Mouse (Mus musculus) thymus, postnatal 14 days (tissue): ENCODE data around the gene Rab31.

Experiments used
- DNase-seq: peaks from one replicate; pipeline ENCODE4 v3.0.0; 2021

Rab31 gene

GRCm38 (mm10) chr17:65700060-65700459 is 72.5 kb downstream of the Rab31 start:
- no peak for DNase-seq

GRCm38 (mm10) chr17:65697791-65698463 is 74.6 kb downstream of the Rab31 start:
- no peak for DNase-seq

GRCm38 (mm10) chr17:65696939-65697338 is 75.6 kb downstream of the Rab31 start:
- no peak for DNase-seq

- no peak for DNase-seq
These were observed 80.3 kb downstream of the Rab31 start for GRCm38 (mm10) chr17:65692276-65692675.

- no peak for DNase-seq
These were observed 88.8 kb downstream of the Rab31 start for GRCm38 (mm10) chr17:65683731-65684130.

GRCm38 (mm10) chr17:65683316-65683715 is 89.2 kb downstream of the Rab31 start:
- DNase-seq, result no peak

- no peak for DNase-seq
These were observed 90.4 kb downstream of the Rab31 start for GRCm38 (mm10) chr17:65682071-65682680.

GRCm38 (mm10) chr17:65681516-65681915 is 91.0 kb downstream of the Rab31 start:
- DNase-seq, result no peak

GRCm38 (mm10) chr17:65680801-65681412 is 91.6 kb downstream of the Rab31 start:
- no peak for DNase-seq

GRCm38 (mm10) chr17:65679806-65680446 is 92.6 kb downstream of the Rab31 start:
- DNase-seq, result no peak

- DNase-seq, result no peak
These were observed 94.8 kb downstream of the Rab31 start for GRCm38 (mm10) chr17:65677742-65678141.

- no peak for DNase-seq
These were observed 96.0 kb downstream of the Rab31 start for GRCm38 (mm10) chr17:65676536-65676935.

- no peak for DNase-seq
These were observed 96.6 kb downstream of the Rab31 start for GRCm38 (mm10) chr17:65675985-65676384.

- DNase-seq, result no peak
These were observed 97.8 kb downstream of the Rab31 start for GRCm38 (mm10) chr17:65674710-65675171.

GRCm38 (mm10) chr17:65672926-65673325 is 99.6 kb downstream of the Rab31 start:
- no peak for DNase-seq

GRCm38 (mm10) chr17:65669061-65669460 is 103.5 kb downstream of the Rab31 start:
- DNase-seq, result no peak

GRCm38 (mm10) chr17:65667792-65668191 is 104.8 kb downstream of the Rab31 start:
- DNase-seq, result no peak

GRCm38 (mm10) chr17:65666388-65667161 is 106.0 kb downstream of the Rab31 start:
- no peak for DNase-seq

GRCm38 (mm10) chr17:65665786-65666387 is 106.7 kb downstream of the Rab31 start:
- DNase-seq, result no peak

GRCm38 (mm10) chr17:65663329-65664078 is 109.0 kb downstream of the Rab31 start:
- DNase-seq, result no peak

GRCm38 (mm10) chr17:65662662-65663061 is 109.9 kb downstream of the Rab31 start:
- DNase-seq, result no peak

- DNase-seq, result peak; percentile 38
These were observed 114.1 kb downstream of the Rab31 start for GRCm38 (mm10) chr17:65658416-65658815.
